Mouse (Mus musculus) lung, embryonic 14.5 days (tissue): ENCODE results near the gene Jade2. TPM values are rescaled to one million over a fixed set of nuclear protein-coding genes. Genes with fewer than 3 reads are reported as not detected.
A peak's percentile ranks its signal among the peaks of the same experiment; 100 is the strongest.

Source experiments
- ATAC-seq: fragments of 200-750 bp; cut with Nextera tagmentation; 2 replicates; pipeline ENCODE4 v1.8.0; 2017; ENCODE audit warnings: mild to moderate bottlenecking, moderate TSS enrichment, moderate library complexity; ENCODE audit not compliant: insufficient read depth
- DNase-seq: peaks from one replicate; pipeline ENCODE4 v3.0.0-alpha.2; 2015
- H3K27ac ChIP-seq: fragments of 300-500 bp; sonication (generic); 2 replicates; pipeline ENCODE4 v1.5.1; 2014; ENCODE audit warnings: low read depth, mild to moderate bottlenecking, moderate library complexity
- H3K27me3 ChIP-seq: fragments of 300-500 bp; sonication (generic); 2 replicates; pipeline ENCODE4 v1.6.1; 2014; ENCODE audit warnings: low read length, control low read depth; ENCODE audit not compliant: insufficient read depth
- H3K36me3 ChIP-seq: fragments of 300-500 bp; sonication (generic); 2 replicates; pipeline ENCODE4 v1.6.1; 2014; ENCODE audit warnings: control low read depth; ENCODE audit not compliant: insufficient read depth
- H3K4me1 ChIP-seq: fragments of 300-500 bp; sonication (generic); 2 replicates; pipeline ENCODE4 v1.6.1; 2014; ENCODE audit warnings: antibody characterized with exemption, control low read depth; ENCODE audit not compliant: insufficient read depth
- H3K4me2 ChIP-seq: fragments of 300-500 bp; sonication (generic); 2 replicates; pipeline ENCODE4 v1.6.1; 2014; ENCODE audit warnings: mild to moderate bottlenecking
- H3K4me3 ChIP-seq: fragments of 300-500 bp; sonication (generic); 2 replicates; pipeline ENCODE4 v1.5.1; 2014; ENCODE audit warnings: low read depth, low read length
- H3K9ac ChIP-seq: fragments of 300-500 bp; sonication (generic); 2 replicates; pipeline ENCODE4 v1.6.1; 2014
- H3K9me3 ChIP-seq: fragments of 300-500 bp; sonication (generic); 2 replicates; pipeline ENCODE4 v1.6.1; 2016; ENCODE audit warnings: low read depth, low read length, control low read depth
- CTCF ChIP-seq: IDR thresholded peaks from 2 replicates; pipeline ENCODE4 v1.5.1; 2016; ENCODE audit warnings: antibody characterized with exemption, low read depth
- WGBS: fragments of 180-500 bp; shearing (Covaris S2); extraction: QIAGEN DNeasy Blood & Tissue Kit; methylation state at CpG from one replicate; pipeline ENCODE4 v1.1.7; 2014; 5-methylcytosine and 5-hydroxymethylcytosine counted together
- polyA plus RNA-seq: library from polyadenylated mRNA; unstranded; fragments of >200 nt; fragmentation: Nextera tagmentation; extraction: Ambion mirVana; gene quantifications from 2 replicates; pipeline ENCODE4 v1.2.1, GENCODE M21; 2014

Gene Jade2
- polyA plus RNA-seq, 1 experiment from 2014 or later = 1.6 TPM

- H3K9ac ChIP-seq = no peak overlapping the region
- 72% methylated on average over 7 of the region's 7 CpGs for WGBS
- no peaks in the 10 kb centered on the region for H3K9me3 ChIP-seq
- DNase-seq = peak; percentile 42
- TF ChIP-seq CTCF = no peak
- no peak overlapping the region for H3K4me3 ChIP-seq
- H3K27ac ChIP-seq = no peak overlapping the region
- ATAC-seq = peak; percentile 47; the same call in 1 of the 2 replicates
- no peak overlapping the region for H3K4me2 ChIP-seq
- no peaks in the 10 kb centered on the region for H3K36me3 ChIP-seq
- no peaks in the 10 kb centered on the region for H3K27me3 ChIP-seq
- H3K4me1 ChIP-seq = no peaks in the 10 kb centered on the region
Measured at GRCm38 (mm10) chr11:51874266-51875036, 17.0 kb upstream of the Jade2 start.

- Histone ChIP-seq H3K27ac (no peak overlapping the region), H3K9me3 (no peaks in the 10 kb centered on the region), H3K36me3 (no peaks in the 10 kb centered on the region), H3K4me2 (no peak overlapping the region), H3K9ac (no peak overlapping the region), H3K27me3 (no peaks in the 10 kb centered on the region), H3K4me3 (no peak overlapping the region), H3K4me1 (no peaks in the 10 kb centered on the region)
- ATAC-seq (no peak), DNase-seq (no peak)
- TF ChIP-seq CTCF = no peak
- WGBS = 90% methylated on average over 5 of the region's 5 CpGs
Measured at GRCm38 (mm10) chr11:51873141-51873540, 15.7 kb upstream of the Jade2 start.

GRCm38 (mm10) chr11:51867261-51867660 is 9.8 kb upstream of the Jade2 start:
- H3K27ac ChIP-seq = no peak overlapping the region
- H3K27me3 ChIP-seq = no peaks in the 10 kb centered on the region
- H3K4me1 ChIP-seq = no peaks in the 10 kb centered on the region
- TF ChIP-seq CTCF = no peak
- no peak overlapping the region for H3K4me2 ChIP-seq
- H3K36me3 ChIP-seq = no peaks in the 10 kb centered on the region
- DNase-seq (no peak), ATAC-seq (no peak)
- no peak overlapping the region for H3K4me3 ChIP-seq
- WGBS = 83% methylated on average over 10 of the region's 10 CpGs
- no peaks in the 10 kb centered on the region for H3K9me3 ChIP-seq
- H3K9ac ChIP-seq = no peak overlapping the region

- no peak for DNase-seq
- H3K27ac ChIP-seq = no peak overlapping the region
- H3K4me1 ChIP-seq = no peaks in the 10 kb centered on the region
- H3K4me2 ChIP-seq = no peak overlapping the region
- no peak overlapping the region for H3K4me3 ChIP-seq
- TF ChIP-seq CTCF = no peak
- ATAC-seq = no peak
- 51% methylated on average over 3 of the region's 3 CpGs for WGBS
- H3K36me3 ChIP-seq = no peaks in the 10 kb centered on the region
- no peaks in the 10 kb centered on the region for H3K27me3 ChIP-seq
- H3K9ac ChIP-seq = no peak overlapping the region
- no peaks in the 10 kb centered on the region for H3K9me3 ChIP-seq
Measured at GRCm38 (mm10) chr11:51866020-51866419, 8.6 kb upstream of the Jade2 start.

- ATAC-seq = no peak
- Histone ChIP-seq H3K27me3 (no peaks in the 10 kb centered on the region), H3K9ac (no peak overlapping the region), H3K4me3 (no peak overlapping the region), H3K36me3 (no peaks in the 10 kb centered on the region), H3K4me1 (no peaks in the 10 kb centered on the region), H3K9me3 (no peaks in the 10 kb centered on the region), H3K27ac (no peak overlapping the region), H3K4me2 (no peak overlapping the region)
- DNase-seq = no peak
- no peak for TF ChIP-seq CTCF
- WGBS = 77% methylated on average over 8 of the region's 8 CpGs
Measured at GRCm38 (mm10) chr11:51860666-51861065, 3.2 kb upstream of the Jade2 start.

GRCm38 (mm10) chr11:51859561-51859960 is 2.1 kb upstream of the Jade2 start:
- Histone ChIP-seq H3K9ac (no peak overlapping the region), H3K4me2 (no peak overlapping the region), H3K4me1 (0 out of 2 replicates have a peak, but pooled peaks cover 4% of the 10 kb centered on the region), H3K27ac (no peak overlapping the region), H3K27me3 (no peaks in the 10 kb centered on the region), H3K4me3 (no peak overlapping the region), H3K36me3 (no peaks in the 10 kb centered on the region), H3K9me3 (no peaks in the 10 kb centered on the region)
- WGBS = 36% methylated on average over 2 of the region's 2 CpGs
- no peak for DNase-seq
- ATAC-seq = no peak
- TF ChIP-seq CTCF = no peak

GRCm38 (mm10) chr11:51858528-51859051 is 1.1 kb upstream of the Jade2 start:
- DNase-seq (peak; percentile 85), ATAC-seq (peak; percentile 47)
- H3K4me3 ChIP-seq = peak overlapping the region; percentile 77
- no peak; the same call in none of the 2 replicates for TF ChIP-seq CTCF
- H3K27me3 ChIP-seq = no peaks in the 10 kb centered on the region
- peak overlapping the region; percentile 94 for H3K27ac ChIP-seq
- H3K4me2 ChIP-seq = peak overlapping the region; percentile 95
- peak overlapping the region; percentile 79 for H3K9ac ChIP-seq
- under 1% methylated on average over 28 of the region's 28 CpGs for WGBS
- no peaks in the 10 kb centered on the region for H3K9me3 ChIP-seq
- no peaks in the 10 kb centered on the region for H3K36me3 ChIP-seq
- 0 out of 2 replicates have a peak, but pooled peaks cover 4% of the 10 kb centered on the region for H3K4me1 ChIP-seq
